Mouse (Mus musculus): ENCODE data around the gene Fam114a1. TPM values are rescaled to one million over a fixed set of nuclear protein-coding genes. Genes with fewer than 3 reads are reported as not detected.
A peak's percentile ranks its signal among the peaks of the same experiment; 100 is the strongest.

The Fam114a1 gene
- polyA plus RNA-seq, 1 experiment from 2014 or later = 45.1 TPM

DNA sequence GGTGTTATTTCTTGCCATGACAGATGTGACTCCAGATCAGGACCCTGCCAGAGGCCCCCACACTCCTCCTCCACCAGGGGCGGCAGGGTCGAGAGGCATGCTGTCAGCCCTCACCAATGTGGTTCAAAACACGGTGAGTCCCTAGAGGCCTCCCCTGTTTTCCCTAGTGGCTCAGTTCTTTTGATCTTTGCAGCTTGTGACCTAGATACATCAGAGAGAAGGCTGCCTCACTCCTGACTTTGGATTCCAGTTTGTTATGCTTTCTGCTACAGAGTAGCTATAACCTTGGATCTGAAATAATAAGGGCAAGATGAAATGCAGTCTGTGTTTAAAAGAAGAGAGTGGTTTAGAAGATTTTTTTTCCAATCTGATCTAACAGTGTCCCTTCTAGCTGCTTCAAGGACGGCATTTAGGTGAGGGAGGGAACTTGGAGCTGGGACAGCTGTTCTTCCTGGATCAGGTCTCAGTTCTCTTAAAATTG, 36.2 kb downstream of the Fam114a1 start:
- Histone ChIP-seq H3K27me3 (replicated peaks) (no peaks in the 10 kb centered on the region), H3K4me1 (replicated peaks) (peaks cover 8% of the 10 kb centered on the region; the same call in 1 of the 2 replicates), H3K9me3 (replicated peaks) (peaks cover 9% of the 10 kb centered on the region), H3K27ac (ENCODE audit: poor library complexity, severe bottlenecking) (no peak overlapping the region), H3K9ac (no peak overlapping the region), H3K36me3 (peaks cover 43% of the 10 kb centered on the region), H3K4me2 (no peak overlapping the region), H3K4me3 (no peak overlapping the region)
- no peak for ATAC-seq (ENCODE audit: insufficient number of reproducible peaks, low FRiP score)
- WGBS = 30% methylated on average over 4 of the region's 4 CpGs

DNA sequence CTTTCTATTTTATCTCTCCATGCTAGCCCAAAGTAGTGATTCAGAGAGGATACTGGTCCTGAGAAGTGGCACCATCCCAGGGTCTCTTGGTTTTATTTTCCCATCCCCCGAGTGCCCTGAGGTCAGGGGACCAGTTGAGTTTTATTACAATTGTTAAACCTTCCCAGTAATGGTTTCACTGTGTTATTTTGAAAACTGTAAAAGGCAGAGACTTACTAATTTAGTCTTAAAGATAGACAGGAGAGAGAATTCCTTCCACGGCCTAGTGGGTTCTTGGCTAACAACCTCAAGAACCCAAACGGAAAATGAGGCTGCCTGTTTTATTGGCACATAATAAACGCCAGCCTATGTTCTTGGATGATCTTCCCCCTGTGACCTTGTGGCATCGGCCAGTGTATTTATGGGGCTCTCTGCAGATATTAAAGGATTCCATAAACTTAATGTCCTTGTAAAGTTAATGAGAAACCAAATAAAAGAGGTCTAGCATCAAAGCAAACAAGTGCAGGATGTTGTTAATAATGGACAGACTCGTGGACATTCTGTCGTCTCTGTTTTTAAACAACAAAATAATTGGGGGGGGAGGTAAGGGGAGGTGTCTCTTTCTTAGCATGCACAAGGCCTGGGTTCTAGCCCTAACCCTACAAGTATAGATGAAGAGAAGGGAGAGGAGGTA, 42.2 kb downstream of the Fam114a1 start:
- H3K4me1 ChIP-seq (replicated peaks) = 0 out of 2 replicates have a peak, but pooled peaks cover 4% of the 10 kb centered on the region
- WGBS = 81% methylated on average over 7 of the region's 7 CpGs
- ATAC-seq (ENCODE audit: insufficient number of reproducible peaks, low FRiP score) = no peak
- no peak overlapping the region for H3K4me2 ChIP-seq
- H3K27ac ChIP-seq (ENCODE audit: poor library complexity, severe bottlenecking) = no peak overlapping the region
- no peak overlapping the region for H3K4me3 ChIP-seq
- H3K9me3 ChIP-seq (replicated peaks) = peaks cover 9% of the 10 kb centered on the region
- no peak overlapping the region for H3K9ac ChIP-seq
- no peaks in the 10 kb centered on the region for H3K27me3 ChIP-seq (replicated peaks)
- peaks cover 68% of the 10 kb centered on the region for H3K36me3 ChIP-seq

DNA sequence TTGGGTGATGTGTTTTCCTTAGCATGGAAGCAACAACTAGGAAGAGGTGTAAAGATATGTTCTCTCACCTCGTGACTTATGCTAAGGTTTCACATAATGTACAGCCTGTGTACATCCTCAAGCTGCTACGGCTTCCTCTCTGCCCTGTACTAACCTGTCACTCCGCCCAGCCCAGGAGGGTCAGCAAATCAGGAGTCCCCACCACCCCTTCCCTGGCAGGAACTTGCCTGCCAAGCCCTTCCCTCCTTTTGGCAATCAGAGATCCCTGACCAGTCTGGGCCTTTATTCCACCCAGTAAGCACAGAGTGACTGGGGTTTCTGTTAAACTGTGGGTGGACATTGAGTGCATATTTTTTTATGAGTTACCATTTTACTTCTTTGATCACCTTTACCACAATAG, 45.6 kb downstream of the Fam114a1 start:
- no peaks in the 10 kb centered on the region for H3K9me3 ChIP-seq (replicated peaks)
- ATAC-seq (ENCODE audit: insufficient number of reproducible peaks, low FRiP score) = no peak
- no peak overlapping the region for H3K9ac ChIP-seq
- peaks cover 57% of the 10 kb centered on the region for H3K36me3 ChIP-seq
- H3K27me3 ChIP-seq (replicated peaks) = no peaks in the 10 kb centered on the region
- H3K4me1 ChIP-seq (replicated peaks) = no peaks in the 10 kb centered on the region
- no peak overlapping the region for H3K4me3 ChIP-seq
- 86% methylated on average over 3 of the region's 3 CpGs for WGBS
- H3K4me2 ChIP-seq = no peak overlapping the region
- H3K27ac ChIP-seq (ENCODE audit: poor library complexity, severe bottlenecking) = no peak overlapping the region

GRCm38 (mm10) chr5:65019109-65019508, 49.2 kb downstream of the Fam114a1 start:
- Histone ChIP-seq H3K36me3 (peaks cover 59% of the 10 kb centered on the region), H3K9ac (no peak overlapping the region), H3K4me3 (no peak overlapping the region), H3K27ac (ENCODE audit: poor library complexity, severe bottlenecking) (no peak overlapping the region), H3K4me2 (no peak overlapping the region), H3K9me3 (replicated peaks) (no peaks in the 10 kb centered on the region), H3K27me3 (replicated peaks) (no peaks in the 10 kb centered on the region), H3K4me1 (replicated peaks) (no peaks in the 10 kb centered on the region)
- 77% methylated on average over 8 of the region's 8 CpGs for WGBS
- ATAC-seq (ENCODE audit: insufficient number of reproducible peaks, low FRiP score) = no peak

DNA sequence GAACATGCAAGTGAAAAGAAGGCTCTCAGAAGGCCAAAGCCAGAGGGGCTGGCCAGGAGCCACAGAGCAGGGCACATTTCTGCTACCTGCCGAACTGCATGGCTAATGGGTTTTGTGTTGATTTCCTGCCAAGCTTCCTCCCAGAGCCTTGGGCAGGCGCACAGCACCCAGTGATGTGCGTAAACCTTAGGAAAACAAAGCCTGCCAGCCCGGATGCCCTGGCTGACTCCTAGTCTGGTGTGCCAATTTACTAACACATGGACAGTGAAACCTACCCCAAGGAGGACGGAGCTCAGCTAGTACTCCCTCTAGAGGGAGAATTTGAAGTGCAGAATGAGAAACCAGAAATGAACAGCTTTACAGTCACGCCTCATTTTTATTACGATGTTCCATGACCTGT, 50.0 kb downstream of the Fam114a1 start:
- Histone ChIP-seq H3K27me3 (replicated peaks) (no peaks in the 10 kb centered on the region), H3K4me1 (replicated peaks) (no peaks in the 10 kb centered on the region), H3K9me3 (replicated peaks) (no peaks in the 10 kb centered on the region), H3K4me3 (no peak overlapping the region), H3K27ac (ENCODE audit: poor library complexity, severe bottlenecking) (no peak overlapping the region), H3K4me2 (no peak overlapping the region), H3K36me3 (peaks cover 61% of the 10 kb centered on the region), H3K9ac (no peak overlapping the region)
- 70% methylated on average over 7 of the region's 7 CpGs for WGBS
- ATAC-seq (ENCODE audit: insufficient number of reproducible peaks, low FRiP score) = no peak

DNA sequence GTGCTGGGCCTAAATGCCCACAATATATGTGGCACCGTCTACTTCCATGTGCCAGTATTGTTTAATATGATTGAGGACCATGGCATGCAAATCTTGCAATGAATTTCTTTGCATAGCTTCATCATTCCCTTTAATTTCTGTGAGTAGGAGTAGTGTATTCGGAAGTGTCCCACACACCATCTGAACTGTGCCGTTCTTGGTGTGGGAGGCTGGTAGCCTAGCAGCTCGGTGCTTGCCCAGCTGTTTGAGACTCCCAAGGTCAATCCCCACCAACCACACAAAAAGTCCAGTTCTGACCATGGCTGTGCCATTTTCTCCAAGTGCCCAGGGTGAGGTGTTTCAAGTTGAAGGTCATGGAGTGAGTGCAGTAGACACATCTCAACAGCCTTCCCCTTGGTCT, 52.1 kb downstream of the Fam114a1 start:
- ATAC-seq (ENCODE audit: insufficient number of reproducible peaks, low FRiP score) = no peak
- 89% methylated on average over 4 of the region's 4 CpGs for WGBS

DNA sequence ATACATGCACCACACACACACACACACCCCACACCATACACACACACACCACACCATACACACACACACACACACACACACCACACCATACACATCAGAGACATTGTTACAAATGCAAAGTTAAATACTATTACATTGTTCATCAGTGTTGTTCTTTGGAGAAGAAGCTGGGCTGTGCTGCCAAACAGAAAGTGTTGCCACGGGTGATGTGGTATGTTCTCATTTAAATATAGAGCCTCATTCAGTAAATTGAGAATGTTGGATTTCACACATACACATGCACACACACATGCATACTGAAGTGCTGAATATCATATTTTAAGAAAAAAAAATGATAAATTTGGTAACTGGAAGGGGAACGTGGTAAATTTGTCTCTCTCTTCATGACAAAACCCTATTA, 54.8 kb downstream of the Fam114a1 start:
- Histone ChIP-seq H3K36me3 (peaks cover 55% of the 10 kb centered on the region), H3K4me2 (no peak overlapping the region), H3K27ac (ENCODE audit: poor library complexity, severe bottlenecking) (no peak overlapping the region), H3K4me3 (no peak overlapping the region), H3K27me3 (replicated peaks) (no peaks in the 10 kb centered on the region), H3K9me3 (replicated peaks) (no peaks in the 10 kb centered on the region), H3K9ac (no peak overlapping the region), H3K4me1 (replicated peaks) (no peaks in the 10 kb centered on the region)
- 89% methylated on average over 2 of the region's 2 CpGs for WGBS
- no peak for ATAC-seq (ENCODE audit: insufficient number of reproducible peaks, low FRiP score)

More for the DNA sequence above, 52.1 kb downstream of the Fam114a1 start:
- H3K4me3 ChIP-seq = no peak overlapping the region
- H3K4me1 ChIP-seq (replicated peaks) = no peaks in the 10 kb centered on the region
- no peaks in the 10 kb centered on the region for H3K9me3 ChIP-seq (replicated peaks)
- peaks cover 50% of the 10 kb centered on the region for H3K36me3 ChIP-seq
- H3K4me2 ChIP-seq = no peak overlapping the region
- no peak overlapping the region for H3K9ac ChIP-seq
- no peaks in the 10 kb centered on the region for H3K27me3 ChIP-seq (replicated peaks)
- no peak overlapping the region for H3K27ac ChIP-seq (ENCODE audit: poor library complexity, severe bottlenecking)

DNA sequence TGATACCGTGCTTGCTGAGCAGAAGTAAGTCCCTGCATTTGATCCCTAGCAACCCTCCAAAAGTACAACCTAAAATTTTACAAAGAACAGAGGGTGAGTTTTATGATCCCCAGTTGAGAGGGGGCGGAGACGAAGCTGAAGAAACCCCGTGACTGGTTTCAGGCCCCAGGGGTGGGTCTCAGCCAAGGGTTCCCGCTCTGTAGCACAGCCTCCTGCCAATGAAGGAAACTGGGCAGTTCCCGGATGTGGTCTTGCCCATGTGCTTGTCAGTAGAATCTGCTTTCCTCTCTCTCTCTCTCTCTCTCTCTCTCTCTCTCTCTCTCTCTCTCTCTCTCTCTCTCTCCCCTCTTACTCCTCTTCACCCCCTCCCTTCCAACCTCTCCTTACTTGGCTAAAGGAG, 56.0 kb downstream of the Fam114a1 start:
- H3K9ac ChIP-seq = no peak overlapping the region
- no peaks in the 10 kb centered on the region for H3K9me3 ChIP-seq (replicated peaks)
- H3K4me1 ChIP-seq (replicated peaks) = no peaks in the 10 kb centered on the region
- H3K27me3 ChIP-seq (replicated peaks) = no peaks in the 10 kb centered on the region
- peaks cover 64% of the 10 kb centered on the region for H3K36me3 ChIP-seq
- H3K27ac ChIP-seq (ENCODE audit: poor library complexity, severe bottlenecking) = no peak overlapping the region
- ATAC-seq (ENCODE audit: insufficient number of reproducible peaks, low FRiP score) = no peak
- H3K4me3 ChIP-seq = no peak overlapping the region
- WGBS = 56% methylated on average over 6 of the region's 6 CpGs
- H3K4me2 ChIP-seq = no peak overlapping the region

GRCm38 (mm10) chr5:65026776-65027175, 56.9 kb downstream of the Fam114a1 start:
- ATAC-seq (ENCODE audit: insufficient number of reproducible peaks, low FRiP score) = no peak
- Histone ChIP-seq H3K9me3 (replicated peaks) (no peaks in the 10 kb centered on the region), H3K4me2 (no peak overlapping the region), H3K36me3 (peaks cover 62% of the 10 kb centered on the region), H3K4me1 (replicated peaks) (no peaks in the 10 kb centered on the region), H3K27ac (ENCODE audit: poor library complexity, severe bottlenecking) (no peak overlapping the region), H3K9ac (no peak overlapping the region), H3K4me3 (no peak overlapping the region), H3K27me3 (replicated peaks) (no peaks in the 10 kb centered on the region)
- 65% methylated on average over 9 of the region's 9 CpGs for WGBS

GRCm38 (mm10) chr5:65028019-65028418, 58.1 kb downstream of the Fam114a1 start:
- 58% methylated on average over 9 of the region's 9 CpGs for WGBS
- Histone ChIP-seq H3K9me3 (replicated peaks) (no peaks in the 10 kb centered on the region), H3K27ac (ENCODE audit: poor library complexity, severe bottlenecking) (no peak overlapping the region), H3K4me1 (replicated peaks) (no peaks in the 10 kb centered on the region), H3K4me3 (no peak overlapping the region), H3K4me2 (no peak overlapping the region), H3K36me3 (peaks cover 56% of the 10 kb centered on the region), H3K9ac (no peak overlapping the region), H3K27me3 (replicated peaks) (no peaks in the 10 kb centered on the region)
- ATAC-seq (ENCODE audit: insufficient number of reproducible peaks, low FRiP score) = no peak

GRCm38 (mm10) chr5:65036597-65036996, 66.7 kb downstream of the Fam114a1 start:
- Histone ChIP-seq H3K9ac (no peak overlapping the region), H3K27ac (ENCODE audit: poor library complexity, severe bottlenecking) (no peak overlapping the region), H3K4me3 (no peak overlapping the region), H3K9me3 (replicated peaks) (no peaks in the 10 kb centered on the region), H3K36me3 (peaks cover 60% of the 10 kb centered on the region), H3K4me1 (replicated peaks) (0 out of 2 replicates have a peak, but pooled peaks cover 7% of the 10 kb centered on the region), H3K27me3 (replicated peaks) (no peaks in the 10 kb centered on the region), H3K4me2 (no peak overlapping the region)
- no peak for ATAC-seq (ENCODE audit: insufficient number of reproducible peaks, low FRiP score)
- 77% methylated on average over 13 of the region's 13 CpGs for WGBS

DNA sequence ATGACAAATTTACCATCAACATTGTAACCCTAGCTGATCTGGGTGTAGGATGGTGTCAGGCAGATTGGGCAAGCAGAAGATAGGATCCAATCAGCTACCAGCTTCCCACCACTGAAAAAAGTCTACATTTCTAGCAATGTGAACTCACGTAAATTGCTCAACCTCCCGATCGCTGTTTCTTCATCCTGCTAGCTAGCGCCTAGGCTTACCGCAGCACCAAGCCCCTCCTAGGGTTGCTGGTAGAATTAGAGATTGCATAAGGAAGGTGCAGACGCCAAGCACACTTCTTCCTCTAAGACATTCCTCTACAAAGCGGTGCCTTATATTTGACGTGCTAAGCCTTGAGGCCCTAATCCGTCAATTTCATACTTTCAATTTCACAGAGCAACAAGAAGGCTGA, 68.4 kb downstream of the Fam114a1 start:
- H3K4me3 ChIP-seq = no peak overlapping the region
- H3K4me2 ChIP-seq = no peak overlapping the region
- H3K9ac ChIP-seq = no peak overlapping the region
- H3K4me1 ChIP-seq (replicated peaks) = 0 out of 2 replicates have a peak, but pooled peaks cover 7% of the 10 kb centered on the region
- 0 out of 2 replicates have a peak overlapping the region, but pooled peaks have one; percentile 2 for H3K27ac ChIP-seq (ENCODE audit: poor library complexity, severe bottlenecking)
- ATAC-seq (ENCODE audit: insufficient number of reproducible peaks, low FRiP score) = no peak
- WGBS = 78% methylated on average over 9 of the region's 9 CpGs
- H3K9me3 ChIP-seq (replicated peaks) = no peaks in the 10 kb centered on the region
- H3K27me3 ChIP-seq (replicated peaks) = no peaks in the 10 kb centered on the region
- H3K36me3 ChIP-seq = peaks cover 62% of the 10 kb centered on the region
